Comparison of ENCODE assay signal across 19 mouse cellular contexts in genomic region chr12:84142281-84143050, GRCm38 (mm10). TPM values are rescaled to one million over a fixed set of nuclear protein-coding genes. Genes with fewer than 3 reads are reported as not detected.
A peak's percentile ranks its signal among the peaks of the same experiment; 100 is the strongest.
DNase-seq lines count a peak whose midpoint lies in the region; ATAC-seq and TF ChIP-seq lines count a peak whose summit lies in the region.
"Had no signal": no experiment of that assay in that cellular context is flagged by ENCODE, and none has a peak within 500 bp of the region (broad histone marks: within the 10 kb centered on the region; RNA-seq: fewer than 3 reads in every experiment).

No protein-coding gene starts in this region.

- H3K4me3 ChIP-seq in heart, embryonic 10.5 days = no peak overlapping the region
- H3K4me3 ChIP-seq in kidney, embryonic 16.5 days (ENCODE audit: low read length) = no peak overlapping the region
- no peak overlapping the region for H3K4me3 ChIP-seq in myocyte
- H3K4me3 ChIP-seq: embryonic facial prominence, embryonic 12.5 days; forebrain, embryonic 15.5 days; heart, embryonic 12.5 days; limb, embryonic 13.5 days; midbrain, embryonic 15.5 days had no signal

- peaks cover 8% of the 10 kb centered on the region; the same call in 1 of the 2 replicates for H3K36me3 ChIP-seq in heart, embryonic 10.5 days
- H3K36me3 ChIP-seq in kidney, embryonic 16.5 days (ENCODE audit: insufficient read depth, low read length) = peaks cover 5% of the 10 kb centered on the region; the same call in 1 of the 2 replicates
- H3K36me3 ChIP-seq in myocyte (ENCODE audit: control insufficient read depth, insufficient read depth) = peaks cover 5% of the 10 kb centered on the region

- no peaks in the 10 kb centered on the region for H3K9me3 ChIP-seq in heart, embryonic 10.5 days
- no peaks in the 10 kb centered on the region for H3K9me3 ChIP-seq in kidney, embryonic 16.5 days (ENCODE audit: low read length)
- H3K9me3 ChIP-seq: embryonic facial prominence, embryonic 12.5 days; forebrain, embryonic 15.5 days; heart, embryonic 12.5 days; limb, embryonic 13.5 days; midbrain, embryonic 15.5 days had no signal

- H3ac ChIP-seq in myocyte (ENCODE audit: control insufficient read depth, insufficient read length) = no peak overlapping the region

- H3K27ac ChIP-seq in heart, embryonic 10.5 days = no peak overlapping the region
- no peak overlapping the region for H3K27ac ChIP-seq in kidney, embryonic 16.5 days (ENCODE audit: low read length)
- H3K27ac ChIP-seq: embryonic facial prominence, embryonic 12.5 days; forebrain, embryonic 15.5 days; limb, embryonic 13.5 days; midbrain, embryonic 15.5 days; stomach, postnatal 0 days had no signal

- no peak for ATAC-seq in kidney, embryonic 16.5 days (ENCODE audit: low FRiP score, low TSS enrichment)
- ATAC-seq: forebrain, embryonic 15.5 days; midbrain, embryonic 15.5 days had no signal

- peaks cover 5% of the 10 kb centered on the region; the same call in 1 of the 2 replicates for H3K4me1 ChIP-seq in heart, embryonic 10.5 days
- H3K4me1 ChIP-seq in kidney, embryonic 16.5 days (ENCODE audit: insufficient read depth, low read length) = no peaks in the 10 kb centered on the region
- H3K4me1 ChIP-seq: embryonic facial prominence, embryonic 12.5 days; heart, embryonic 12.5 days; limb, embryonic 13.5 days had no signal

- no peak overlapping the region for H3K4me2 ChIP-seq in kidney, embryonic 16.5 days (replicated peaks; ENCODE audit: low read depth, low read length)
- peak overlapping the region; percentile 80 for H3K4me2 ChIP-seq in myocyte (ENCODE audit: low read depth)
- H3K4me2 ChIP-seq: embryonic facial prominence, embryonic 12.5 days; forebrain, embryonic 15.5 days; heart, embryonic 12.5 days; limb, embryonic 13.5 days; midbrain, embryonic 15.5 days had no signal

- H3K9ac ChIP-seq in kidney, embryonic 16.5 days (replicated peaks; ENCODE audit: low read length) = no peak overlapping the region
- H3K9ac ChIP-seq: embryonic facial prominence, embryonic 12.5 days; forebrain, embryonic 15.5 days; heart, embryonic 12.5 days; limb, embryonic 13.5 days; midbrain, embryonic 15.5 days had no signal

- no peaks in the 10 kb centered on the region for H3K27me3 ChIP-seq in heart, embryonic 10.5 days (ENCODE audit: insufficient read depth, poor library complexity, severe bottlenecking)
- no peaks in the 10 kb centered on the region for H3K27me3 ChIP-seq in kidney, embryonic 16.5 days (ENCODE audit: insufficient read depth, low read length)
- H3K27me3 ChIP-seq in myocyte (ENCODE audit: control insufficient read depth, insufficient read depth, insufficient read length) = no peaks in the 10 kb centered on the region
- H3K27me3 ChIP-seq: embryonic facial prominence, embryonic 12.5 days; forebrain, embryonic 15.5 days; heart, embryonic 12.5 days; limb, embryonic 13.5 days; midbrain, embryonic 15.5 days had no signal

- no peaks in the 10 kb centered on the region for H3K79me2 ChIP-seq in myocyte (ENCODE audit: control insufficient read depth, insufficient read depth)

- TF ChIP-seq POLR2A in myocyte (IDR thresholded peaks at IDR 0.05; ENCODE audit: insufficient read length, low read depth) = no peak

- DNase-seq in heart, adult 11 months = peak; percentile 64
- no peak for DNase-seq in heart, embryonic 10.5 days (ENCODE audit: low spot score)
- DNase-seq in kidney, postnatal 36 days = peak; percentile 39 to 47
- peak; percentile 70 for DNase-seq in embryo, embryonic 10 days (ENCODE audit: low spot score)
- DNase-seq in gastrocnemius, postnatal 4 days (ENCODE audit: low spot score in 2 of 2) = no peak
- DNase-seq: cerebellum, adult 11 months; cerebellum, postnatal 25 days; gastrocnemius, postnatal 36 days; heart, postnatal 14 days; lung, postnatal 10 days; right cerebral cortex, postnatal 4 days had no signal

- WGBS in heart, embryonic 10.5 days = 76% methylated on average over 14 of the region's 14 CpGs
- WGBS in kidney, embryonic 16.5 days = 40% methylated on average over 14 of the region's 14 CpGs

TF ChIP-seq in myocyte, 11 proteins besides CTCF, POLR2A, EP300 and RAD21:
- TF ChIP-seq E2F4 (IDR thresholded peaks at IDR 0.05; ENCODE audit: insufficient read depth) (no peak), MYOD1 (IDR thresholded peaks at IDR 0.05; ENCODE audit: control insufficient read depth in 1 of 3, insufficient read length in 2 of 3, low read depth in 2 of 3) (peak; percentile 91 to 100 (median 98)), USF1 (IDR thresholded peaks at IDR 0.05; ENCODE audit: low read depth) (no peak), TCF12 (IDR thresholded peaks at IDR 0.05; ENCODE audit: insufficient read depth, poor library complexity, severe bottlenecking) (peak; percentile 77), TCF3 (IDR thresholded peaks at IDR 0.05; ENCODE audit: insufficient read length, low read depth) (peak; percentile 81), REST (IDR thresholded peaks at IDR 0.05; ENCODE audit: insufficient read depth, insufficient read length) (no peak), POLR2AphosphoS2 (IDR thresholded peaks at IDR 0.05; ENCODE audit: insufficient read length, low read depth) (no peak), MYOG (IDR thresholded peaks at IDR 0.05; ENCODE audit: control insufficient read depth in 1 of 3, insufficient read depth in 1 of 3, insufficient read length in 2 of 3, low read depth in 2 of 3) (peak; percentile 94 to 99 (median 94)), MAX (IDR thresholded peaks at IDR 0.05; ENCODE audit: low read depth) (no peak)

RNA-seq across cellular contexts. Expression of gene Pnma1, which starts 5.8 kb away (rescaled TPM):
- polyA plus RNA-seq in heart, embryonic 10.5 days (2016; fragmentation: Nextera tagmentation; extraction: Ambion mirVana) = 0.71 and 1.1 TPM in 2 replicates
- 1.1 and 1.2 TPM in 2 replicates for polyA plus RNA-seq in kidney, embryonic 16.5 days (2015; fragmentation: Nextera tagmentation; extraction: Ambion mirVana)
- polyA plus RNA-seq in myocyte (2012; fragmentation: generic; extraction: Trizol) = 0.46 TPM
- under 1 TPM; 0.54 to 0.81 TPM for total RNA-seq in gastrocnemius, postnatal 4 days (2021)

RNA-seq across cellular contexts. Expression of gene Dnal1, which starts 28.3 kb away (rescaled TPM):
- 3.4 and 3.7 TPM in 2 replicates for polyA plus RNA-seq in heart, embryonic 10.5 days (2016; fragmentation: Nextera tagmentation; extraction: Ambion mirVana)
- polyA plus RNA-seq in kidney, embryonic 16.5 days (2015; fragmentation: Nextera tagmentation; extraction: Ambion mirVana) = 4.2 and 4.8 TPM in 2 replicates
- 11.4 TPM for polyA plus RNA-seq in myocyte (2012; fragmentation: generic; extraction: Trizol)
- 10 to 100 TPM; 10.2 to 14.8 TPM for total RNA-seq in gastrocnemius, postnatal 4 days (2021)

RNA-seq across cellular contexts. Expression of gene Acot6, which starts 42.0 kb away (rescaled TPM):
- 0.67 and 0.69 TPM in 2 replicates for polyA plus RNA-seq in heart, embryonic 10.5 days (2016; fragmentation: Nextera tagmentation; extraction: Ambion mirVana)
- 1.7 and 1.9 TPM in 2 replicates for polyA plus RNA-seq in kidney, embryonic 16.5 days (2015; fragmentation: Nextera tagmentation; extraction: Ambion mirVana)
- polyA plus RNA-seq in myocyte (2012; fragmentation: generic; extraction: Trizol) = 1.2 TPM
- 1 to 10 TPM; 3.2 to 4.3 TPM for total RNA-seq in gastrocnemius, postnatal 4 days (2021)

Comparison
In these comparisons a context has a peak if more than half of its experiments do, and no peak if none do; other contexts are left out.
1. DNase-seq: peak in heart, adult 11 months (single experiment), kidney, postnatal 36 days (2 of 2) and embryo, embryonic 10 days (single experiment); none in heart, embryonic 10.5 days (single experiment) and gastrocnemius, postnatal 4 days (0 of 2).